In the genomic region with DNA sequence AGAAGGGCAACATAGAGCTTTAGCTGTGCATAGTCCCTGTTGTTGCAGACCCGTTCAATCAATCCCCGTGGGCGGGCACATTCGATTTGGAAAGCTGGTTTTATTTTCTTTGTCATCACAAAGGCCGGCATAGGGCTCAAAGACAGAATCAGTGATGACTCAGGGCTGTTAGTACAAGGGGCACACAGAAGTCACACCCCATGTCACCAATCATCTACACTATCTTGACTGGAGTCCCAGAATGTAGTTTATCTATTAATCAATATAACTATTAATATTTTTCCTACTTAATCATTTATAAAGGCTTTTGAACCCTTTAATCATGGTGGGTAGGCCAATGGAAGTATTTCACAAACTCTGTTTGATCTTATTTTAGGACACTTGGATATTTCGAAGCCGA, we compare ENCODE assay signal across 37 mouse cellular contexts. TPM values are rescaled to one million over a fixed set of nuclear protein-coding genes. Genes with fewer than 3 reads are reported as not detected.
"Had no signal": no experiment of that assay in that cellular context is flagged by ENCODE, and none has a peak within 500 bp of the region (broad histone marks: within the 10 kb centered on the region; RNA-seq: fewer than 3 reads in every experiment).

No protein-coding gene starts in this region.

- H3K27me3 ChIP-seq: limb, embryonic 12.5 days; limb, embryonic 13.5 days; limb, embryonic 15.5 days; liver, embryonic 13.5 days; liver, embryonic 15.5 days; lung, embryonic 15.5 days; megakaryocyte, embryonic 14.5 days; midbrain, embryonic 12.5 days; midbrain, embryonic 13.5 days; midbrain, embryonic 15.5 days; neural tube, embryonic 12.5 days had no signal

- H3K27ac ChIP-seq: left cerebral cortex, adult 2 months; limb, embryonic 10.5 days; limb, embryonic 12.5 days; limb, embryonic 13.5 days; limb, embryonic 15.5 days; liver, embryonic 13.5 days; liver, embryonic 14.5 days; liver, embryonic 15.5 days; lung, embryonic 15.5 days; macrophage; midbrain, embryonic 10.5 days; midbrain, embryonic 12.5 days; midbrain, embryonic 13.5 days; midbrain, embryonic 15.5 days; neural tube, embryonic 12.5 days had no signal

- DNase-seq: left cerebral cortex, postnatal 4 days; liver, embryonic 13.5 days; lung, adult 18-20 months; lung, adult 2 months; lung, embryonic 14.5 days; lung, postnatal 10 days; lung, postnatal 14 days; lung, postnatal 36 days; lung, postnatal 4 days; midbrain, embryonic 14.5 days had no signal

- H3K9ac ChIP-seq: limb, embryonic 12.5 days; limb, embryonic 13.5 days; limb, embryonic 15.5 days; liver, embryonic 13.5 days; liver, embryonic 14.5 days; liver, embryonic 15.5 days; lung, embryonic 14.5 days; lung, embryonic 15.5 days; midbrain, embryonic 12.5 days; midbrain, embryonic 13.5 days; midbrain, embryonic 15.5 days; neural tube, embryonic 12.5 days had no signal

- H3K4me1 ChIP-seq: limb, embryonic 10.5 days; limb, embryonic 12.5 days; limb, embryonic 13.5 days; limb, embryonic 15.5 days; liver, embryonic 13.5 days; liver, embryonic 15.5 days; lung, embryonic 15.5 days; megakaryocyte, embryonic 14.5 days; midbrain, embryonic 10.5 days; midbrain, embryonic 12.5 days; midbrain, embryonic 13.5 days; midbrain, embryonic 15.5 days; neural tube, embryonic 12.5 days had no signal

- H3K4me3 ChIP-seq: left cerebral cortex, adult 2 months; limb, embryonic 10.5 days; limb, embryonic 12.5 days; limb, embryonic 13.5 days; limb, embryonic 15.5 days; liver, embryonic 13.5 days; liver, embryonic 15.5 days; lung, embryonic 15.5 days; megakaryocyte, embryonic 14.5 days; midbrain, embryonic 10.5 days; midbrain, embryonic 12.5 days; midbrain, embryonic 13.5 days; midbrain, embryonic 15.5 days; myocyte; neural tube, embryonic 12.5 days had no signal

- H3K9me3 ChIP-seq: limb, embryonic 10.5 days; limb, embryonic 13.5 days; limb, embryonic 15.5 days; liver, embryonic 13.5 days; liver, embryonic 15.5 days; lung, embryonic 15.5 days; midbrain, embryonic 12.5 days; midbrain, embryonic 13.5 days; midbrain, embryonic 15.5 days; neural tube, embryonic 12.5 days had no signal

- ATAC-seq: lung, postnatal 0 days; midbrain, embryonic 13.5 days; midbrain, embryonic 15.5 days; midbrain, embryonic 16.5 days had no signal

- H3K4me2 ChIP-seq: limb, embryonic 12.5 days; limb, embryonic 13.5 days; limb, embryonic 15.5 days; liver, embryonic 11.5 days; liver, embryonic 13.5 days; liver, embryonic 15.5 days; lung, embryonic 14.5 days; lung, embryonic 15.5 days; midbrain, embryonic 11.5 days; midbrain, embryonic 12.5 days; midbrain, embryonic 13.5 days; midbrain, embryonic 15.5 days; neural tube, embryonic 12.5 days had no signal

RNA-seq across cellular contexts. Expression of gene Ucma, which starts 38.0 kb away (rescaled TPM):
- total RNA-seq: megakaryocyte progenitor cell, adult 5-6 weeks; megakaryocyte, adult 5-6 weeks; megakaryocyte-erythroid progenitor cell, adult 5-6 weeks; monocyte, adult 5-6 weeks had no signal
- polyA plus RNA-seq: limb, embryonic 10.5 days; limb, embryonic 11.5 days; limb, embryonic 12.5 days; liver, embryonic 11.5 days; liver, embryonic 13.5 days; liver, embryonic 14.5 days; liver, embryonic 16.5 days; lung, embryonic 14.5 days; lung, embryonic 16.5 days; lung, postnatal 0 days; macrophage; midbrain, embryonic 10.5 days; midbrain, embryonic 11.5 days; midbrain, embryonic 12.5 days; midbrain, embryonic 13.5 days; neural tube, embryonic 12.5 days had no signal
